Mouse (Mus musculus): ENCODE results near the gene Slxl1. TPM values are rescaled to one million over a fixed set of nuclear protein-coding genes. Genes with fewer than 3 reads are reported as not detected.
"Not testable (repeated sequence)": the region's sequence is repeated elsewhere in the genome, so short reads cannot be mapped to it uniquely, and the experiment has no call there.

The Slxl1 gene
- not detected in 2 replicates for polyA plus RNA-seq (2012; rRNA removed)

- not testable (repeated sequence) for DNase-seq (ENCODE audit: extremely low spot score in 1 of 2, low spot score in 1 of 2)
These were observed at the start of gene Slxl1 for GRCm38 (mm10) chrX:55226576-55226975. Gene Slxl1, plus strand, starts transcription at chrX:55226876.

All from frontal cortex, adult 2 months (tissue).